Mouse (Mus musculus) fibroblast of lung, adult 2 months (primary cell): Measurements from ENCODE around the gene Kmt2e.
"Not testable (repeated sequence)": the region's sequence is repeated elsewhere in the genome, so short reads cannot be mapped to it uniquely, and the experiment has no call there.

Experiments
- DNase-seq: peaks from one replicate; pipeline ENCODE4 v3.0.0-alpha.2; 2011; ENCODE audit warnings: low read depth

Gene Kmt2e

DNA sequence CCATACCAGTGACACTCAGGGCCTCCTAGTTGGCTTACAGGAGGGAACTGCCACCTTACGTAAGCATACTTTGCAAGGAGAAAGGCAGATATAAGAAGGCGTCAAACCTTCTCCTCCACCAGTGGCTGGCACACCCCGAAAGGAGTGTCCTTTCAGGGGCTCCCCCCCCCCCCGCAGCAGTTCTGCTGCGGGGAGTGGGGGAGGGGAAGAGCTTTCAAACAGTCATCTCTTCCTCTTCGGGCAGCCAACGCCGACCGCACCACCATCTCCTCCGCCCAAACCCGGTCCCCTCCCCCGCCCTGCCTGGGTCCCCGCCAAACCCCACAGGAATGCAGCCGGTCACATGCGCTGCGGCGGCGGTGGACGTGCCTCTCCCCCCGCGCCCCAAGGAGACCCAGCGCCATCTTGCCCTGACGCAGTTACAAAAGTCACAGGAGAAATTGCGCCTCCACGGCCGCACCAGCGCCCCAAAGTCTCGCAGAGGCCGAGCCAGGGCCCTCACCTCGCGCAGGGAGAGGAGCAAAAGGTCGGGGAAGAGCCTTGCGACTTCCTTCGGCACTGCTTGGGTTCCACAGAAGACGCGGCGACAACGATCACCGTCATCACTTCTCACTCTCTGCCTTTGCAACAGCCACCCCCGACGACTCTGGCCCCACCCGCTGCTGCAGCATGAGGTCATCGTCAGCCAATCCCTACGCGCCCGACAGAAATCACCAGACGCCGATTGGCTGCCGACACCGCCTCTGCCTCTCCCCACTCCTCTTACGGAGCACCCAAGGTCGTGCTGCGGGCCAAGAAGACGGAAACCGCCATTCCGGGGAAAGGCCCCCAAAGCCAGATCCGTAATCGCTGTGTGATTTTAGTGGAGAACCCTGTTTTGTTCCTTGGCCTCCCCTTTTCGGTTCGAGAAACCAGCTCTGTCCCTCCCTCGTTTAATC, 1.3 kb upstream of the Kmt2e start:
- DNase-seq = peak; percentile 95

GRCm38 (mm10) chr5:23434598-23435481, 599 bp downstream of the Kmt2e start:
- no peak for DNase-seq

- DNase-seq = no peak
These were observed 1.4 kb downstream of the Kmt2e start for GRCm38 (mm10) chr5:23435482-23436125.

DNA sequence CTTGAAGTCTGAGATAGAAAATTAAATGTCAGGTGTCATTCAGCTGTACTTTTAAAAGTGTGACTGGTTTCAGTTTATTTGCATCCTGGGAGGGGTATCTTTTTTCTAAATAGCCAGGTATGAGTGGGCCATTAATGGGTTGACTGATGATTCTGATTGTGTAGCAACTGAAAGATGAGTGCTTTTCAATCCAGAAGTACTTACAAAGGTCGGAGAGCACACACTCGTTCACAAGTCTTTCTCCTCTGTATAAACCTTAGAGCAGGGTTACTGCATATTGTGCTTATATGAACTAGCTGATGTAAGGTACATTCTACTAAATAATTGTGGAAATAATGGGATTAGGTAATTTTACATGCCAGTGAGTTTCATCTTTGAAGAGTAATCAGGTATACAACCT, 2.5 kb downstream of the Kmt2e start:
- no peak for DNase-seq

- no peak for DNase-seq
These were observed 5.6 kb downstream of the Kmt2e start for GRCm38 (mm10) chr5:23439857-23440256.

DNA sequence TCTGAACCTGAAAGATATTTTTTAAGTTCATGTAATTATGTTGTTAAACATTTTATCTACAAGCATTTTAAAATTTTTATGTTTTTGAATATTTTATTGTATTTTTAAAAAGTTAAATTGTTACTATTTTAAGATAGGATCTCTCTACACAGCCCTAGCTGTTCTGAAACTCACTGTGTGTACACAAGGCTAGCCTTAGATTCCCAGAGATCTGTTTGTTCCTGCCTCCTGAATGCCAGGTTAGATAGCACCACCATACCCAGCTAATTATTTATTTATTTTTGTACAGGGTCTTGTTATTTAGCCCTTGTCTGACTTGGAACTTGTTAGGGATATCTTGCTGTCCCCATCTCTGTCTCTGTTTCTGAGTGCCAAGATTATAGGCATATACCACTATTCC, 6.3 kb downstream of the Kmt2e start:
- no peak for DNase-seq

GRCm38 (mm10) chr5:23441916-23442315, 7.7 kb downstream of the Kmt2e start:
- no peak for DNase-seq

- DNase-seq = no peak
These were observed 10.2 kb downstream of the Kmt2e start for GRCm38 (mm10) chr5:23444411-23444810.

- DNase-seq = not testable (repeated sequence)
These were observed 19.3 kb downstream of the Kmt2e start for GRCm38 (mm10) chr5:23453561-23453960.

DNA sequence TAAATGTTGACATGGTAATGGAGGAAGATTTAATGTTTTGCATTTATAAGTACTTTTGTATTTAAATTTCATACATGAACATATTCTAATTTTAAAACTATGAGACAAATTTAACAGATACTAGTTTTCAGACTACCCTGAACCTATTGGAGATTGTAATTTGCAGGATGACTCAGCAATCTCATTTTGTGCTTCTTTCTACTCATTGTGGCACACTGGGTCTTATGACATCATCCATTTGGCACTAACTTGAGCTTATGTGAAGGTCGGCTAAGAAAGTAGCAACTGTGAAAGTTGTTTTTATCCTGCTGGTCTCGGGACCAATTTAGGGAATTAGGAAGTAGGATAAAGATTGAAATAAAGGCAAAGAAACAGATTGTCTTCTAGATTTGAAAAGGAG, 27.4 kb downstream of the Kmt2e start:
- peak; percentile 44 for DNase-seq

- DNase-seq = no peak
These were observed 30.0 kb downstream of the Kmt2e start for GRCm38 (mm10) chr5:23464247-23464646.

GRCm38 (mm10) chr5:23464743-23465142, 30.5 kb downstream of the Kmt2e start:
- no peak for DNase-seq

GRCm38 (mm10) chr5:23466546-23466945, 32.3 kb downstream of the Kmt2e start:
- DNase-seq = no peak

DNA sequence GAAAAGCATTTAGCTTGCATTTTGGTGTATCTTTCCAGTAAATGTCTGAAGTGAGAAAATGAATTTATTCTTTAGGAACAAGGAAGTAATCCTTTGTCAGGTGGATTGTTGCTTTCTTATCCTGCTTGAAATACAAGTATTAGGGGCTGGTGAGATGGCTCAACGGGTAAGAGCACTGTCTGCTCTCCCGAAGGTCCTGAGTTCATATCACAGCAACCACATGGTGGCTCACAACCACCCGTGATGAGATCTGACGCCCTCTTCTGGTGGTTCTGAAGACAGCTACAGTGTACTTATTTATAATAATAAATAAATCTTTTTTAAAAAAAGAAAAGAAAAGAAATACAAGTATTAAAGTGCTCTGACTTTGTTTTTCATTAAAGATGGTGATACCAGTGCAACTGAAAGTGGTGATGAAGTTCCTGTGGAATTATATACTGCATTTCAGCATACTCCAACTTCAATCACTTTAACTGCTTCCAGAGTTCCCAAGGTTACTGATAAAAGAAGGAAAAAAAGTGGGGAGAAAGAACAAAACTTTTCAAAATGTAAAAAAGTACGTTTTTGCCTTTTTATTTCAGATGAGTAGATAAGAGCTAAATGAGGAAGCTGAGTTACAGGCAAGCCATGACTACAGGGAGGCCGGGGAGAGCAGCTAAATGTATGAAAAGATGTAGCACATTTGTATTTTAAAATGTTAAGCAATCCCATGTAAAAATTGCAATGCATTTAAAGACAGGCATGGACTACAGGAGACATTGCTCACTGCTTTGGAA, 39.0 kb downstream of the Kmt2e start:
- DNase-seq = no peak

- no peak for DNase-seq
These were observed 49.6 kb downstream of the Kmt2e start for GRCm38 (mm10) chr5:23483811-23484210.

DNA sequence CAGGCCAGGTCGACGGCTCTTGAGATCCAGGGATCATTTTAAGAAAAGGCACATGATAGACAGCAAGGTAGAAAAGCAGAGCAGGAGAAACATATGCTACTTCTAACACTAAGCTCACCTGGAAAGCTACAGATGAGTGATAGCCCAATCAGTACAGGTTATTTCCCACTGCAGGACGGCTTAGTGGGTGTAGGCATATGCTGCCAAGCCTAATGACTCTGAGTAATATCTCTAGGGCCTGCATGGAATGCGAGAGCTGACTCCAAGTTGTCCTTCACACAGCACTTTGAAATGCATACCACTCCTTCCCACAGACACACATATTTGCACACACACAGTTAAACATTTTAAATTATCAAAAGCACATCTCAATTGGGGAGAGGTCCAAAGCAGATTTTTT, 55.0 kb downstream of the Kmt2e start:
- DNase-seq = no peak

DNA sequence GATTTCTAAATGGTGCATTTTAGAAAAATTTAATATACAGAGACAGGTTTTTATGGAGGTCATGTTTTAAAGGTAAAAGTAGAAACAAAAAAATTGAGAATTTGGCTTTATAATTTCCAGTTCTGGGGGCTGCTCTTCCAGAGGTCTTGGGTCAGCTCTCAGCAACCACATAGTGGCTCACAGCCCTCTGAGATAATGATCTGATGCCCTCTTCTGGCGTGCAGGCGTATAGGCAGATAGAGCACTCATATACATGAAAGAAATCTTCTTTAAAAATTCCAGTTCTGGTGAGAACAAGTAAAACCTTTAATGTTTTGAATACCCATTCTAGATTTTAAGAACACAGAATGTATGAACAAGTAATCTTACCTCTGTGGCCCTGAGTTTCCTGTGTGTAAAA, 56.6 kb downstream of the Kmt2e start:
- DNase-seq = no peak

- DNase-seq = no peak
These were observed 62.2 kb downstream of the Kmt2e start for GRCm38 (mm10) chr5:23496396-23496795.

DNA sequence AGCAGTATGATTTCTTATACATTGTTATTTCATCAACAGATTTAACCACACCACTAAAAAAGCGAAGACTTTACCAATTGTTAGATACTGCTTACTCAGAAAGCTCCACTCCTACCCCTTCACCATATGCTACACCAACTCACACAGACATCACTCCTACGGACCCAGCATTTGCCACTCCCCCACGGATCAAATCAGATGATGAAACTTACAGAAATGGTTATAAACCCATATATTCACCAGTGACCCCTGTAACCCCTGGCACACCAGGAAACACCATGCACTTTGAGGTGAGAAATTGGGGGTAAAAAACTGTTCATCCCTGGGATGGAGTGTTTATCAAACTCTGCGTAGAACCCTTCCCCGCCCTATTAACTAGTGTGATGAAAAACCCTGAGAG, 62.7 kb downstream of the Kmt2e start:
- no peak for DNase-seq

GRCm38 (mm10) chr5:23497920-23498319, 63.7 kb downstream of the Kmt2e start:
- no peak for DNase-seq

- no peak for DNase-seq
These were observed 65.0 kb downstream of the Kmt2e start for GRCm38 (mm10) chr5:23499257-23499656.

- DNase-seq = no peak
These were observed 66.5 kb downstream of the Kmt2e start for GRCm38 (mm10) chr5:23500715-23501114.
